Mouse (Mus musculus): ENCODE data around the gene Prorsd1. TPM values are rescaled to one million over a fixed set of nuclear protein-coding genes. Genes with fewer than 3 reads are reported as not detected.

Gene Prorsd1
- polyA plus RNA-seq, 1 experiment, result 13.5 TPM

DNA sequence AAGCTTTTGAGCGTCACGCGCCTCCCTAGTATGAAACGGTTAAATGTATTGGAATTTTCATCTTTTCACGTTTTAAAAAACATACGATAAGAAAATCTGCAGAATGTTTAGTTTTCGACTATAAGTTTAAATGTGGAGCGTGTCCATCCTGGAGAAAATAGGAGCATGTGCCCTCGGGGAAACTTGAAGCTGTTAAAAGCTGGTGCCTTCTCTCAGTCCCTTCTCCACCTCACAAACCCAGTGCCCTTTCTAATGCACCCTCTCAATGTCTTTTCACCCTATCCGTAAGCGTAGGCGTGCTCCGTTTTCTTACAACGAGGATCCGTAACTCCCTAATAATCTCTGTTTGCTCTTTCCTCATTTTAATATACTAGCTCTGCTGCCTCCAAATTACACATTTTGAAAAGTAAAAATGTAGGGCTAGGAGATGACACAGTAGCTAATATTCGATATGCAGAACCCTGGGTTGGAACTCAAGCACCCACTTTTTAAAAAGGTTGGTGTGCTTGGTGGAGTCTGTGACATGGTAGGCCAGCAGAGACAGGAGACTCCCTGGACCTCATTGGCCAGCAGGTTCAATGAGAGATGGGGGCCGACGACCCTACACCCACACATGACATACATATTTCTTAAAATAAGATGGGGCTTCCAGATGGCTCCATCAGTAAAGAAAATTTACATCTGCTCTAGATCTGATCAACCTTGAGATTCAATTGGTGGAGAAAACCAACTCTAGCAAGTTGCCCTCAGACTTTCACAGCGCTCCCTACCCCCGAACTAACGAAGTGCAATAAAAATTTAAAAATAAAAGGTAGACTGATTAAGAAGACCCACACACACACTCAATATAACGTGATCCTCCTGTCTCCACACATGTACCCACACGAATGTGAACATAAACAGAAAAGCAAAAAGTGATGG is 33.9 kb upstream of the Prorsd1 start:
- TF ChIP-seq CEBPB (IDR thresholded peaks at IDR 0.05; ENCODE audit: insufficient read depth, poor library complexity, severe bottlenecking), result no peak
- TF ChIP-seq MAX (IDR thresholded peaks at IDR 0.05; ENCODE audit: low read depth), result no peak
- no peak for TF ChIP-seq SRF (IDR thresholded peaks at IDR 0.05; ENCODE audit: control insufficient read depth, insufficient read length, low read depth)
- H3K36me3 ChIP-seq (ENCODE audit: control insufficient read depth, insufficient read depth), result peaks cover 20% of the 10 kb centered on the region
- peak overlapping the region; percentile 94 for H3K4me3 ChIP-seq
- H3ac ChIP-seq (ENCODE audit: control insufficient read depth, insufficient read length), result no peak overlapping the region
- H3K79me2 ChIP-seq (ENCODE audit: control insufficient read depth, insufficient read depth), result peaks cover 23% of the 10 kb centered on the region
- H3K4me2 ChIP-seq (ENCODE audit: low read depth), result peak overlapping the region; percentile 95
- no peaks in the 10 kb centered on the region for H3K27me3 ChIP-seq (ENCODE audit: control insufficient read depth, insufficient read depth, insufficient read length)

DNA sequence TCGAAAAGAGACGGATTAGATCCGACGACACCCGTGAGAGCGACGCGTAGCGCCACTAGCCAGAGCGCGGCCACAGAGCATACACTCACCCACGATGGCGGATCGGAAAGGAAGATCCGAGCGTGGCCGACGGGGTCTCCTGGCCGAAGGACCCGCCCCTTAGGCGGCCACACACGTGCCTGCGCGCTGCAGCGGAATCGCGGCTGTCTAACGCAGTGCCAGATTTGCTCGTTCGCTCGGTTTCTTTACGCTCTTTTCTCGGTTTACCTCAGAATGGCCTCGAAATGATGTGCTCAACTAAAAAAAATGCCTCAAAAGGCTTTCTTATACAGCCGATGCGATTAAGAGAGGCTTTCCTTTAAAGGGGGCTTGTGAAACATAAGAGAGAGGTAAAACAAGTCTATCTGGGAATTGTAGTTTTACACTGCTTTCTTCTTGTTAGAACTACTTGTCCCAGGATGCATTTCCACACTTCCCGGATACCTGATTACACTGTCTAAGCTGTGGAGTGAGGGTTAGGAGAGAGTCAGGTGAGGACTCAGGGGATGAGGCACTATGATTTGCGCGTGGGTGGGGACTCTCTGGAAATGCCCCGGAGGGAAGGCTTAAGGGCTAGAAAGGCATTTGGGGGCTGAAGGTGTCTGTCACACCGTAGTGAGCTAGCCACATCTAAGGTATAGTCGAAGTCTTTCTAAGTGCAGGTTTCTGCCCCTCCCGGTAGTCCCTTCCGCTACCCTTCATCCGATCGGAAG is 33.1 kb upstream of the Prorsd1 start, which contains the start of the genes Clhc1 and Rps27a:
Clhc1 (plus strand) TSS at position 199 of the 752 bp plus-strand sequence.
Rps27a (minus strand) TSS at position 358 of the 752 bp plus-strand sequence.
- Histone ChIP-seq H3K36me3 (ENCODE audit: control insufficient read depth, insufficient read depth) (peaks cover 23% of the 10 kb centered on the region), H3K79me2 (ENCODE audit: control insufficient read depth, insufficient read depth) (peaks cover 23% of the 10 kb centered on the region), H3K27me3 (ENCODE audit: control insufficient read depth, insufficient read depth, insufficient read length) (no peaks in the 10 kb centered on the region), H3K4me3 (peak within 1 kb of the TSS; percentile 94), H3ac (ENCODE audit: control insufficient read depth, insufficient read length) (peak within 1 kb of the TSS; percentile 16), H3K4me2 (ENCODE audit: low read depth) (peak within 1 kb of the TSS; percentile 95)
- TF ChIP-seq POLR2AphosphoS2 (IDR thresholded peaks at IDR 0.05; ENCODE audit: insufficient read length, low read depth) (peak; percentile 96), POLR2A (IDR thresholded peaks at IDR 0.05; ENCODE audit: insufficient read length, low read depth) (peak; percentile 92), USF1 (IDR thresholded peaks at IDR 0.05; ENCODE audit: low read depth) (no peak), MAX (IDR thresholded peaks at IDR 0.05; ENCODE audit: low read depth) (peak; percentile 97), MYOG (IDR thresholded peaks at IDR 0.05; ENCODE audit: control insufficient read depth in 1 of 3, insufficient read depth in 1 of 3, insufficient read length in 2 of 3, low read depth in 2 of 3) (peak in 1 of 3 experiments; percentile 31)

DNA sequence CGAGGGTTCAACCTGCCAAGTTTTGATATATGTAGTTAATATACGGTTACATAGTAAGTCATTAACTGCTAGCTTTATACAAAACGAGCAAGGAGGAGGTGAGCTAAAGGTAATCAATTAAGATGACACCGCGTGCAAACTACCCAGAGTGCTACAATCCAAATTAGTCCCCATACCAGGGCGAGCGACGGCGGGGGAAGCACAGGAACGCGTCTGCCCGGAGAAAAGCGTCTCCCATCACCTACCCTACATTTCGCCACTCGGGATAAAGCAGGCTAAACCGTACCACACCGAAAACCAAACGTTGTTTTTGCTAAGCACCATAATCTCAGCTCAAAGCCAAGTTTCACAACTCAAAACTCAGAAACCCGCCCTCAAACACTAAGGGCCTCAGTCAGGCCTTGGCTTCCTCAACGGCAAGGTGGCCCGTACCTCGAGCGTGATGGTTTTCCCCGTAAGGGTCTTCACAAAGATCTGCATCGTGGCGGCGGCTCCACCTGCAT is 32.5 kb upstream of the Prorsd1 start:
- H3K79me2 ChIP-seq (ENCODE audit: control insufficient read depth, insufficient read depth), result peaks cover 23% of the 10 kb centered on the region
- no peaks in the 10 kb centered on the region for H3K27me3 ChIP-seq (ENCODE audit: control insufficient read depth, insufficient read depth, insufficient read length)
- H3K36me3 ChIP-seq (ENCODE audit: control insufficient read depth, insufficient read depth), result peaks cover 23% of the 10 kb centered on the region
- peak overlapping the region; percentile 16 for H3ac ChIP-seq (ENCODE audit: control insufficient read depth, insufficient read length)
- no peak for TF ChIP-seq MYOG (IDR thresholded peaks at IDR 0.05; ENCODE audit: control insufficient read depth in 1 of 3, insufficient read depth in 1 of 3, insufficient read length in 2 of 3, low read depth in 2 of 3)
- TF ChIP-seq TCF12 (IDR thresholded peaks at IDR 0.05; ENCODE audit: insufficient read depth, poor library complexity, severe bottlenecking), result no peak
- no peak for TF ChIP-seq USF1 (IDR thresholded peaks at IDR 0.05; ENCODE audit: low read depth)
- TF ChIP-seq MYOD1 (IDR thresholded peaks at IDR 0.05; ENCODE audit: control insufficient read depth in 1 of 3, insufficient read length in 2 of 3, low read depth in 2 of 3), result no peak
- TF ChIP-seq POLR2AphosphoS2 (IDR thresholded peaks at IDR 0.05; ENCODE audit: insufficient read length, low read depth), result peak; percentile 60
- peak overlapping the region; percentile 80 for H3K4me2 ChIP-seq (ENCODE audit: low read depth)
- peak overlapping the region; percentile 94 for H3K4me3 ChIP-seq

DNA sequence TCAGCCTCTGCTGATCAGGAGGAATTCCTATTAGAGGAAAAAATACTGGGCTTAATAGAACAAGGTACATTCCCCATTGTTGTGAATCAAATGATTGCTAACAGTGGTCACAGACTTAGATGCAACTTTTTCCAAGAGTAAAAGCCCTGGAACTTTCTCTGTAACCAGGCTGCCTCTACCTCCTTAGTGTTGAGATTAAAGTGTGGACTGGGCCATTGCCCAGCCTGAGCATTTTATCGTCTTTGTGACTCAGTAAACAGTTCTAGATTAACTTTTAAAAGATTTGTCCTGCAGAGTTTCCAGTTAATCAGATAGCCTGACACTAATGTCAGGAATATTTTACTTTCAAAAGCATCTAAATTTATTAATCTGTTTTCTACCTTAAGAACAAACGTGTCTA is 31.9 kb upstream of the Prorsd1 start:
- Histone ChIP-seq H3K27me3 (ENCODE audit: control insufficient read depth, insufficient read depth, insufficient read length) (no peaks in the 10 kb centered on the region), H3K4me3 (peak overlapping the region; percentile 94), H3ac (ENCODE audit: control insufficient read depth, insufficient read length) (peak overlapping the region; percentile 16), H3K79me2 (ENCODE audit: control insufficient read depth, insufficient read depth) (peaks cover 23% of the 10 kb centered on the region), H3K36me3 (ENCODE audit: control insufficient read depth, insufficient read depth) (peaks cover 23% of the 10 kb centered on the region), H3K4me2 (ENCODE audit: low read depth) (peak overlapping the region; percentile 80)
- TF ChIP-seq TCF12 (IDR thresholded peaks at IDR 0.05; ENCODE audit: insufficient read depth, poor library complexity, severe bottlenecking), result no peak
- TF ChIP-seq MYOD1 (IDR thresholded peaks at IDR 0.05; ENCODE audit: control insufficient read depth in 1 of 3, insufficient read length in 2 of 3, low read depth in 2 of 3), result no peak
- no peak for TF ChIP-seq CEBPB (IDR thresholded peaks at IDR 0.05; ENCODE audit: insufficient read depth, poor library complexity, severe bottlenecking)
- no peak for TF ChIP-seq REST (IDR thresholded peaks at IDR 0.05; ENCODE audit: insufficient read depth, insufficient read length)
- TF ChIP-seq POLR2AphosphoS2 (IDR thresholded peaks at IDR 0.05; ENCODE audit: insufficient read length, low read depth), result no peak
- no peak for TF ChIP-seq E2F4 (IDR thresholded peaks at IDR 0.05; ENCODE audit: insufficient read depth)
- no peak for TF ChIP-seq USF1 (IDR thresholded peaks at IDR 0.05; ENCODE audit: low read depth)
- no peak for TF ChIP-seq MYOG (IDR thresholded peaks at IDR 0.05; ENCODE audit: control insufficient read depth in 1 of 3, insufficient read depth in 1 of 3, insufficient read length in 2 of 3, low read depth in 2 of 3)
- TF ChIP-seq MAX (IDR thresholded peaks at IDR 0.05; ENCODE audit: low read depth), result no peak
- no peak for TF ChIP-seq TCF3 (IDR thresholded peaks at IDR 0.05; ENCODE audit: insufficient read length, low read depth)
- TF ChIP-seq SRF (IDR thresholded peaks at IDR 0.05; ENCODE audit: control insufficient read depth, insufficient read length, low read depth), result no peak
- no peak for TF ChIP-seq POLR2A (IDR thresholded peaks at IDR 0.05; ENCODE audit: insufficient read length, low read depth)

Data from myocyte (in vitro differentiated cells).